Mouse (Mus musculus) intestine, embryonic 14.5 days (tissue): ENCODE data around the gene Slc2a12. TPM values are rescaled to one million over a fixed set of nuclear protein-coding genes. Genes with fewer than 3 reads are reported as not detected.

Experiments
- ATAC-seq: fragments of 200-750 bp; cut with Nextera tagmentation; replicated peaks from 2 replicates; pipeline ENCODE4 v1.8.0; 2017; ENCODE audit warnings: low read depth, moderate number of reproducible peaks, moderate TSS enrichment, moderate library complexity; ENCODE audit not compliant: low FRiP score, low TSS enrichment
- DNase-seq: peaks from one replicate; pipeline ENCODE4 v3.0.0-alpha.2; 2018; ENCODE audit warnings: low spot score
- H3K27ac ChIP-seq: fragments of 300-500 bp; sonication (generic); 2 replicates; pipeline ENCODE4 v1.5.1; 2014; ENCODE audit warnings: low read depth, mild to moderate bottlenecking, control low read depth
- H3K27me3 ChIP-seq: fragments of 300-500 bp; sonication (generic); replicated peaks from 2 replicates; pipeline ENCODE4 v1.6.1; 2014; ENCODE audit warnings: low read length, control low read depth; ENCODE audit not compliant: control insufficient read depth, insufficient read depth
- H3K36me3 ChIP-seq: fragments of 300-500 bp; sonication (generic); 2 replicates; pipeline ENCODE4 v1.6.1; 2014; ENCODE audit warnings: low read length, control low read depth; ENCODE audit not compliant: control insufficient read depth, insufficient read depth
- H3K4me1 ChIP-seq: fragments of 300-500 bp; sonication (generic); replicated peaks from 2 replicates; pipeline ENCODE4 v1.6.1; 2014; ENCODE audit warnings: low read length, control low read depth, mixed read lengths; ENCODE audit not compliant: control insufficient read depth, insufficient read depth
- H3K4me2 ChIP-seq: fragments of 300-500 bp; sonication (generic); 2 replicates; pipeline ENCODE4 v1.6.1; 2014; ENCODE audit warnings: low read length
- H3K4me3 ChIP-seq: fragments of 300-500 bp; sonication (generic); 2 replicates; pipeline ENCODE4 v1.5.1; 2014; ENCODE audit warnings: low read depth, low read length, control low read depth, mixed read lengths
- H3K9ac ChIP-seq: fragments of 300-500 bp; sonication (generic); 2 replicates; pipeline ENCODE4 v1.6.1; 2014; ENCODE audit warnings: mild to moderate bottlenecking, low read length
- H3K9me3 ChIP-seq: fragments of 300-500 bp; sonication (generic); 2 replicates; pipeline ENCODE4 v1.6.1; 2016; ENCODE audit warnings: low read length, control low read depth; ENCODE audit not compliant: control insufficient read depth
- WGBS: fragments of 180-500 bp; shearing (Covaris S2); extraction: QIAGEN DNeasy Blood & Tissue Kit; methylation state at CpG from one replicate; pipeline ENCODE4 v1.1.7; 2014; 5-methylcytosine and 5-hydroxymethylcytosine counted together
- polyA plus RNA-seq: library from polyadenylated mRNA; unstranded; fragments of >200 nt; fragmentation: Nextera tagmentation; extraction: Ambion mirVana; gene quantifications from 2 replicates; pipeline ENCODE4 v1.2.1, GENCODE M21; 2014

Gene Slc2a12
- polyA plus RNA-seq, 1 experiment from 2014 or later, result 0.53 TPM

DNA sequence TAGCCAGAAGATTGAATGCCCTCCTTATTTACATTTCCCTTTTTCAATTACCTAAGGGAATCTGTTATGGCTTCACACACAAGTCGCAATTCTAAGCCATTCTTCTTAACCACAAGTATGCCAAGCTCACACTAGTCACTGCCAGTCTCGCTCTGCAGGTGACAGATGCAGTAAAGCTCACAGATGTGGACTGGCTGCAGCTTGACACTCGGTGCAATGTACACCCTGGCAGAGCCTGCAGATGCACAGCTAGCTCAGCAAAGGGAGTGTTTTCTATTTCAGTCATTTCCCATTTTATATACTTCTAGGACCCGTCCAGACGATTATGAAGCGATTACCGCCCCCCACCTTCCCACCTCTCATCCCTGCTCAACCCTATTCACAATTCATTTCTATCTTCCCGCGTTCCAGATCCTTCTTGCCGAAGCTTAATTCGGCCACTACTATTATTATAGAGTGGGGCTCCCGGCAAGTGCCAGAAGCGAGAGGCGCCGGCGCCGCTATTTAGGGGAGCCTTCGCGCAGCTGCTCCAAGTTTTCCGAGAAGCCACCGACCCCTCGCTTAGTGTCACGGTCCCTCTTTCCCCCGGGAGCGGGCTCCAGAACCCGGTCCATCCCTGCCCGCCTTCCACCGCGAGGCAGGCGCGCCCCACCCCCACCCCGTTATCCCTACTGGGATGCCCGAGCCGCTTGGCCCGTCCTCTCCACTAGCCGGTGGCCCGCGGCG, 85.6 kb downstream of the Slc2a12 start:
- Histone ChIP-seq H3K27ac (peak overlapping the region; percentile 84), H3K4me1 (peaks cover 22% of the 10 kb centered on the region), H3K27me3 (no peaks in the 10 kb centered on the region), H3K9me3 (no peaks in the 10 kb centered on the region), H3K36me3 (no peaks in the 10 kb centered on the region), H3K9ac (peak overlapping the region; percentile 95), H3K4me3 (peak overlapping the region; percentile 98), H3K4me2 (peak overlapping the region; percentile 88)
- ATAC-seq, result peak; percentile 74
- DNase-seq, result no peak
- under 1% methylated on average over 38 of the region's 39 CpGs for WGBS

GRCm38 (mm10) chr10:22730992-22731271, 86.1 kb downstream of the Slc2a12 start:
- under 1% methylated on average over 33 of the region's 33 CpGs for WGBS
- ATAC-seq (peak; percentile 70), DNase-seq (no peak)
- Histone ChIP-seq H3K4me3 (peak overlapping the region; percentile 98), H3K27me3 (no peaks in the 10 kb centered on the region), H3K4me2 (peak overlapping the region; percentile 88), H3K4me1 (peaks cover 22% of the 10 kb centered on the region), H3K9ac (peak overlapping the region; percentile 95), H3K36me3 (no peaks in the 10 kb centered on the region), H3K9me3 (no peaks in the 10 kb centered on the region), H3K27ac (peak overlapping the region; percentile 84)

- Histone ChIP-seq H3K27ac (peak within 1 kb of the TSS; percentile 84), H3K36me3 (no peaks in the 10 kb centered on the region), H3K27me3 (no peaks in the 10 kb centered on the region), H3K4me1 (peaks cover 22% of the 10 kb centered on the region), H3K9me3 (no peaks in the 10 kb centered on the region), H3K4me2 (peak within 1 kb of the TSS; percentile 96), H3K4me3 (peak within 1 kb of the TSS; percentile 98), H3K9ac (peak within 1 kb of the TSS; percentile 95)
- under 1% methylated on average over 75 of the region's 77 CpGs for WGBS
- ATAC-seq (peak; percentile 98), DNase-seq (peak; percentile 95)
These were observed 86.7 kb downstream of the Slc2a12 start, which contains the start of gene Tbpl1 for GRCm38 (mm10) chr10:22731272-22732093. Gene Tbpl1 (minus strand): TSS chr10:22731938.

DNA sequence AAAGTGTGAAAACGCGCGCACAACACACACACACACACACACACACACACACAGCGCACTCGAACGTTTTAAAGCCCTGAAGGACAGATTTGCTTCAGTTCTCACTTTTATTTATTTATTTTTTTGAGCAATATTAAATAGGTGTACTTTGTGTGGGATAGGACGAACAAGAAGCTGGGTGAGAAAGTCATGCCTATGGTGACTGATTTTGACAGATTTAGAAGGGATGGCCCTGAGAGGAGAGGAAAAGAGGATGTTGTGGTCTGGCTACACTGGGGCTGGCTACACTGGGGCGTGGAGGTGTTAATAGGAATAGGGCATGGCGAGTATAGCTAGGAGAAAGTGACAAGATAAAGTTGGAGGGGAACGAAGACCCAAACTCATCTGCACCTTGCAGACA, 87.4 kb downstream of the Slc2a12 start:
- 54% methylated on average over 10 of the region's 10 CpGs for WGBS
- Histone ChIP-seq H3K36me3 (no peaks in the 10 kb centered on the region), H3K27me3 (no peaks in the 10 kb centered on the region), H3K4me2 (peak overlapping the region; percentile 96), H3K4me3 (peak overlapping the region; percentile 98), H3K27ac (no peak overlapping the region), H3K9ac (peak overlapping the region; percentile 95), H3K9me3 (no peaks in the 10 kb centered on the region), H3K4me1 (peaks cover 22% of the 10 kb centered on the region)
- DNase-seq, result no peak
- ATAC-seq, result no peak

GRCm38 (mm10) chr10:22745922-22746321, 101.1 kb downstream of the Slc2a12 start:
- no peak overlapping the region for H3K4me3 ChIP-seq
- no peak for ATAC-seq
- 66% methylated on average over 7 of the region's 7 CpGs for WGBS
- no peaks in the 10 kb centered on the region for H3K4me1 ChIP-seq
- no peaks in the 10 kb centered on the region for H3K27me3 ChIP-seq
- H3K27ac ChIP-seq, result no peak overlapping the region
- no peaks in the 10 kb centered on the region for H3K9me3 ChIP-seq
- DNase-seq, result peak; percentile 39
- H3K4me2 ChIP-seq, result no peak overlapping the region
- H3K9ac ChIP-seq, result no peak overlapping the region
- H3K36me3 ChIP-seq, result no peaks in the 10 kb centered on the region

DNA sequence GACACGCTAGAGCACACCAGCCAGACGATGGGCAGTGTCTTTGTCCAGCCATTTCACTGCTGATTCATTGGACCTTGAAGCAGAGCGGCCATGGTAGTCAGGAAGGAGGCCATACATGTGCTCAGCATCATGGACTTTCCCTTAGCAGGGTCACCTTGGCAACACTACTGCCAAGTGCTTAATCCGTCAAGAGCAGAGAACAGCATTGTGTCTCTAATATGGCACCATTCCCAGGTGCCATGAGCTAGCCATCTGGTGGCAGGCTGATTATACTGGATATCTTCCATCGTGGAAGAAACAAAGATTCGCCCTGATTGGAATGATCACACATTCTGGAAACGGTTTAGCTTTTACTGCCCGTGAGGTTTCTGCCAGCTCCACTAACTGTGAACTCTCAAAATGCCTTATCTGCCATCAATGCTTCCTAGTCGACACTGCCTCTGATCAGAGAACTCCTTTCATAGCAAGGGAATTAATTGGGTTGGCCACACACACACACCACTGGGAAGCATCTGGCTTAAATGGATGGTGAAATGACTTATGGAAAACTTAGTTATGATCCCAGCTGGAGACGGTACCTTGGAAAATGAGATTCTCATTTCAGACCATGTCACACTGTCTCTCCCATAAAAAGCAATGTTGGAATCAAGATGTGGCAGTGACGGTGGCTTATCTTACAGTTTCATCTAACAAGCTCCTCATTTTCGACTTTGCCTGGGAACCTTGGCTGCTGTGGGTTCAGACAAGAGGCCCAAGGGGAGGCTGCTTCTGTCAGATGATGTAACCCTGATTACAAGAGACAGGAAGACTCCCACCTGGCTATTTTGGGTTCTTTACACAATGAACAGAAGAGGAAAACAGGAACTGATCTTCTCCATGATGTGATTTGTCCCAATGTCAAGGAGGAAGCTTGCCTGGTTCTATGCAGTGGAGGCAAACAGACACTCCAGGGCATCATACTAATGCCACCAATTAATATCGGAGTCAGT, 101.8 kb downstream of the Slc2a12 start:
- H3K9me3 ChIP-seq, result no peaks in the 10 kb centered on the region
- WGBS, result 73% methylated on average over 13 of the region's 13 CpGs
- ATAC-seq (no peak), DNase-seq (peak; percentile 40)
- H3K4me1 ChIP-seq, result no peaks in the 10 kb centered on the region
- H3K4me2 ChIP-seq, result no peak overlapping the region
- H3K27me3 ChIP-seq, result no peaks in the 10 kb centered on the region
- H3K4me3 ChIP-seq, result no peak overlapping the region
- no peak overlapping the region for H3K27ac ChIP-seq
- H3K9ac ChIP-seq, result no peak overlapping the region
- H3K36me3 ChIP-seq, result no peaks in the 10 kb centered on the region

DNA sequence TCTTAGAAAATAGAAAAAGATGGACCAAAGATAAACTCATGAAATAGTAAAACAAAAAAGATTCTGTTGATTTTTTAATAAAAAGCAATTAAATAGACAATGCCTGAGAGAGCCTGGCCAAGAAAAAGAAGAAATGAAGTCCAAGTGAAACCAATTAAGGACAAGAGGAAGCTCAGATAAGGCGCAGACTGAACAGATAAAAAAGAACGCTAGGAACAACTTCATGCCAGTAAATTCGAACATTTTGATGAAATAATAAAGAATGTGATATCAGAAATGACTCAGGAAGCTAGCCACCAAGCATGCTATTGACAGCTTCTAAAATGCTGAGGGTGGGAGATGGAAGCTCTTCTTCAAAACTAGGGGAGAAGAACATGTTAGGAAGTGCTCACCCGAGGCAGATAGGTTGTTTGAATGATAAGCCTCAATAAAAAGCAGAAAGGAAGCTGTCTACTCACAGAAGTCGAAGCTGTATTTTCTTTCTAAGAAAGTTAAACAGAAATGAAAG, 106.4 kb downstream of the Slc2a12 start:
- Histone ChIP-seq H3K27me3 (no peaks in the 10 kb centered on the region), H3K27ac (no peak overlapping the region), H3K9ac (no peak overlapping the region), H3K4me1 (no peaks in the 10 kb centered on the region), H3K4me3 (no peak overlapping the region), H3K4me2 (no peak overlapping the region), H3K9me3 (no peaks in the 10 kb centered on the region), H3K36me3 (no peaks in the 10 kb centered on the region)
- no peak for ATAC-seq
- WGBS, result 60% methylated on average over 5 of the region's 5 CpGs
- DNase-seq, result no peak
